In the genomic region with DNA sequence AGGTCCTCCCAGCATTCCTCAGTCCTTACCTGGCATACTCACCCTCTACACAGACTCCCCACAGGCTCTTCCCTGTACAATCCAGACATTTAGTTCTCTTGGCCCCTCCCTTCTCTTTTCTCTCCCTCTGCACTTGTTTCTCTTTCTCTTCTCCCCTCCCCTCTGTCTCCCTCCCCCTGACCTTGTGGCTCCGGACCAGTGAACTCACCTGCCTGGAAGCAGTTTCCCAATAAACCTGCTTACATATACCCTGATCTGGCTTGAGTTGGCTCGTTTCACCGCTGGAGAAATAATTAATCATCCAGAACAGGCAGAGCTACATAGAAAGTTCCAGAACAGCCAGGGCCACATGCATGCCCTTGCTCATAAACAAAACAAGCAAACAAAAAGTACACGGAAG, we compare ENCODE assay signal across 13 mouse cellular contexts. TPM values are rescaled to one million over a fixed set of nuclear protein-coding genes. Genes with fewer than 3 reads are reported as not detected.
A peak's percentile ranks its signal among the peaks of the same experiment; 100 is the strongest.
DNase-seq lines count a peak whose midpoint lies in the region; ATAC-seq lines count a peak whose summit lies in the region.
"Had no signal": no experiment of that assay in that cellular context is flagged by ENCODE, and none has a peak within 500 bp of the region (broad histone marks: within the 10 kb centered on the region; RNA-seq: fewer than 3 reads in every experiment).

No protein-coding gene starts in this region.

- no peak overlapping the region for H3K4me3 ChIP-seq in hindbrain, embryonic 15.5 days
- no peak overlapping the region for H3K4me3 ChIP-seq in hindbrain, embryonic 11.5 days (ENCODE audit: low read depth, low read length)
- no peak overlapping the region for H3K4me3 ChIP-seq in ES-E14 (ENCODE audit: insufficient read depth in 1 of 2, low read depth in 1 of 2, low read length in 2 of 2, poor library complexity in 1 of 2, severe bottlenecking in 1 of 2)
- no peak overlapping the region for H3K4me3 ChIP-seq in kidney, embryonic 15.5 days (replicated peaks)
- H3K4me3 ChIP-seq in liver, embryonic 16.5 days (ENCODE audit: low read depth, low read length), result no peak overlapping the region
- no peak overlapping the region for H3K4me3 ChIP-seq in forebrain, embryonic 14.5 days (ENCODE audit: low read depth, low read length)
- H3K4me3 ChIP-seq: left cerebral cortex, adult 2 months had no signal

- H3K27ac ChIP-seq in hindbrain, embryonic 15.5 days (replicated peaks), result 0 out of 2 replicates have a peak overlapping the region, but pooled peaks have one; percentile 15
- no peak overlapping the region for H3K27ac ChIP-seq in hindbrain, embryonic 11.5 days (ENCODE audit: low read depth, low read length)
- peak overlapping the region; percentile 18; the same call in 1 of the 2 replicates for H3K27ac ChIP-seq in ES-E14 (ENCODE audit: insufficient read depth, low read depth, low read length, poor library complexity, severe bottlenecking)
- peak overlapping the region; percentile 86 for H3K27ac ChIP-seq in kidney, embryonic 15.5 days
- 0 out of 2 replicates have a peak overlapping the region, but pooled peaks have one; percentile 8 for H3K27ac ChIP-seq in liver, embryonic 16.5 days (ENCODE audit: low read length)
- H3K27ac ChIP-seq in forebrain, embryonic 14.5 days (ENCODE audit: low read depth, low read length), result no peak overlapping the region

- no peak for DNase-seq in hindbrain, embryonic 11.5 days (ENCODE audit: low spot score)
- no peak for DNase-seq in ES-E14 (ENCODE audit: low read depth, low spot score)
- DNase-seq in spleen, postnatal 4 days (ENCODE audit: low spot score in 2 of 2), result no peak
- DNase-seq in forebrain, embryonic 14.5 days (ENCODE audit: low spot score), result no peak
- DNase-seq: cerebellum, postnatal 14 days had no signal

- no peak overlapping the region for H3K9ac ChIP-seq in hindbrain, embryonic 15.5 days
- no peak overlapping the region for H3K9ac ChIP-seq in hindbrain, embryonic 11.5 days (ENCODE audit: low read depth, low read length)
- H3K9ac ChIP-seq in ES-E14 (ENCODE audit: insufficient read depth, low read depth, low read length, poor library complexity, severe bottlenecking), result no peak overlapping the region
- no peak overlapping the region for H3K9ac ChIP-seq in kidney, embryonic 15.5 days
- H3K9ac ChIP-seq in liver, embryonic 16.5 days (ENCODE audit: low read depth, low read length), result no peak overlapping the region
- H3K9ac ChIP-seq in forebrain, embryonic 14.5 days (ENCODE audit: low read length), result no peak overlapping the region

- 80% methylated on average over 4 of the region's 4 CpGs for WGBS in hindbrain, embryonic 15.5 days
- 70% methylated on average over 4 of the region's 4 CpGs for WGBS in hindbrain, embryonic 11.5 days
- 37% methylated on average over 4 of the region's 4 CpGs for WGBS in kidney, embryonic 15.5 days
- WGBS in liver, embryonic 16.5 days (ENCODE audit: insufficient replicate concordance), result 62% methylated on average over 4 of the region's 4 CpGs
- 79% methylated on average over 4 of the region's 4 CpGs for WGBS in forebrain, embryonic 14.5 days

- no peaks in the 10 kb centered on the region for H3K27me3 ChIP-seq in hindbrain, embryonic 15.5 days
- H3K27me3 ChIP-seq in hindbrain, embryonic 11.5 days (ENCODE audit: control insufficient read depth, insufficient read depth, low read length), result no peaks in the 10 kb centered on the region
- no peaks in the 10 kb centered on the region for H3K27me3 ChIP-seq in kidney, embryonic 15.5 days
- H3K27me3 ChIP-seq in liver, embryonic 16.5 days (ENCODE audit: control insufficient read depth, insufficient read depth, low read depth, low read length), result no peaks in the 10 kb centered on the region
- no peaks in the 10 kb centered on the region for H3K27me3 ChIP-seq in forebrain, embryonic 14.5 days (replicated peaks; ENCODE audit: control insufficient read depth, insufficient read depth, low read length)
- H3K27me3 ChIP-seq: hindbrain, embryonic 12.5 days; limb, embryonic 13.5 days; Patski had no signal

- H3K4me1 ChIP-seq in hindbrain, embryonic 15.5 days (replicated peaks), result peaks cover 32% of the 10 kb centered on the region
- no peaks in the 10 kb centered on the region; the same call in 1 of the 2 replicates for H3K4me1 ChIP-seq in hindbrain, embryonic 11.5 days (replicated peaks; ENCODE audit: control insufficient read depth, insufficient read depth, low read length)
- H3K4me1 ChIP-seq in ES-E14 (ENCODE audit: control insufficient read depth in 2 of 2, insufficient read depth in 2 of 2, low read length in 2 of 2, poor library complexity in 1 of 2), result peaks cover 5 to 8% of the 10 kb centered on the region in 2 experiments; a peak in 3 of 4 replicates
- peaks cover 36% of the 10 kb centered on the region for H3K4me1 ChIP-seq in kidney, embryonic 15.5 days
- H3K4me1 ChIP-seq in liver, embryonic 16.5 days (ENCODE audit: control insufficient read depth, low read depth, low read length), result peaks cover 30% of the 10 kb centered on the region
- H3K4me1 ChIP-seq in forebrain, embryonic 14.5 days (ENCODE audit: control insufficient read depth, insufficient read depth, low read length), result peaks cover 24% of the 10 kb centered on the region

- H3K36me3 ChIP-seq in hindbrain, embryonic 15.5 days, result peaks cover 2% of the 10 kb centered on the region; the same call in 1 of the 2 replicates
- 0 out of 2 replicates have a peak, but pooled peaks cover 3% of the 10 kb centered on the region for H3K36me3 ChIP-seq in hindbrain, embryonic 11.5 days (ENCODE audit: control insufficient read depth, insufficient read depth, low read length)
- peaks cover 10% of the 10 kb centered on the region for H3K36me3 ChIP-seq in ES-E14 (ENCODE audit: control insufficient read depth, insufficient read depth, low read length, poor library complexity, severe bottlenecking)
- H3K36me3 ChIP-seq in kidney, embryonic 15.5 days, result peaks cover 13% of the 10 kb centered on the region
- H3K36me3 ChIP-seq in liver, embryonic 16.5 days (ENCODE audit: control insufficient read depth, insufficient read depth), result peaks cover 5% of the 10 kb centered on the region
- H3K36me3 ChIP-seq in forebrain, embryonic 14.5 days (ENCODE audit: control insufficient read depth, insufficient read depth, low read length), result peaks cover 16% of the 10 kb centered on the region

- no peak for ATAC-seq in hindbrain, embryonic 15.5 days (ENCODE audit: low FRiP score, low read depth)
- ATAC-seq in hindbrain, embryonic 11.5 days (ENCODE audit: low FRiP score), result no peak
- no peak for ATAC-seq in kidney, embryonic 15.5 days (replicated peaks; ENCODE audit: low FRiP score)
- no peak for ATAC-seq in liver, embryonic 16.5 days (ENCODE audit: low read depth)
- ATAC-seq in forebrain, embryonic 14.5 days, result no peak
- ATAC-seq: Patski had no signal

- H3K4me2 ChIP-seq in hindbrain, embryonic 15.5 days, result no peak overlapping the region
- H3K4me2 ChIP-seq in hindbrain, embryonic 11.5 days (replicated peaks; ENCODE audit: low read depth, low read length), result no peak overlapping the region
- H3K4me2 ChIP-seq in kidney, embryonic 15.5 days, result no peak overlapping the region; the same call in 1 of the 2 replicates
- H3K4me2 ChIP-seq in liver, embryonic 16.5 days (ENCODE audit: low read depth, low read length), result no peak overlapping the region
- H3K4me2 ChIP-seq in forebrain, embryonic 14.5 days (ENCODE audit: low read length), result no peak overlapping the region

- H3K9me3 ChIP-seq in hindbrain, embryonic 15.5 days, result no peaks in the 10 kb centered on the region
- H3K9me3 ChIP-seq in hindbrain, embryonic 11.5 days (ENCODE audit: control insufficient read depth, low read length), result no peaks in the 10 kb centered on the region
- no peaks in the 10 kb centered on the region for H3K9me3 ChIP-seq in ES-E14 (ENCODE audit: control insufficient read depth, insufficient read depth, low read depth, low read length)
- H3K9me3 ChIP-seq in kidney, embryonic 15.5 days (replicated peaks), result no peaks in the 10 kb centered on the region
- no peaks in the 10 kb centered on the region for H3K9me3 ChIP-seq in liver, embryonic 16.5 days (replicated peaks; ENCODE audit: control insufficient read depth, low read length)
- H3K9me3 ChIP-seq in forebrain, embryonic 14.5 days (replicated peaks; ENCODE audit: control insufficient read depth, low read length), result no peaks in the 10 kb centered on the region
- H3K9me3 ChIP-seq: heart, embryonic 13.5 days; hindbrain, embryonic 12.5 days; limb, embryonic 13.5 days had no signal

- in situ Hi-C loops in ES-E14 (cut with MboI; ENCODE audit: low sequenced_read_pairs in 2 of 2, unreplicated experiment in 2 of 2), result no loop called here

RNA-seq across cellular contexts. Expression of gene Nfe2l1, which starts 1.7 kb away (rescaled TPM):
- polyA plus RNA-seq in hindbrain, embryonic 15.5 days (2015; fragmentation: Nextera tagmentation; extraction: Ambion mirVana), result 74.3 and 80.5 TPM in 2 replicates
- 27.9 and 35.2 TPM in 2 replicates for polyA plus RNA-seq in hindbrain, embryonic 11.5 days (2014; fragmentation: Nextera tagmentation; extraction: Ambion mirVana)
- 166 and 208 TPM in 2 replicates for total RNA-seq in ES-E14 (2012; rRNA removed)
- polyA plus RNA-seq in kidney, embryonic 15.5 days (2015; fragmentation: Nextera tagmentation; extraction: Ambion mirVana), result 78.5 and 82.1 TPM in 2 replicates
- polyA plus RNA-seq in liver, embryonic 16.5 days (2015; fragmentation: Nextera tagmentation; extraction: Ambion mirVana), result 19.7 and 20.1 TPM in 2 replicates
- 28.0 and 38.6 TPM in 2 replicates for polyA plus RNA-seq in forebrain, embryonic 14.5 days (2014; fragmentation: Nextera tagmentation; extraction: Ambion mirVana)

RNA-seq across cellular contexts. Expression of gene Copz2, which starts 18.2 kb away (rescaled TPM):
- 21.9 and 25.9 TPM in 2 replicates for polyA plus RNA-seq in hindbrain, embryonic 15.5 days (2015; fragmentation: Nextera tagmentation; extraction: Ambion mirVana)
- polyA plus RNA-seq in hindbrain, embryonic 11.5 days (2014; fragmentation: Nextera tagmentation; extraction: Ambion mirVana), result 49.6 and 62.8 TPM in 2 replicates
- total RNA-seq in ES-E14 (2012; rRNA removed), result 2.5 and 5.5 TPM in 2 replicates
- 117 and 121 TPM in 2 replicates for polyA plus RNA-seq in kidney, embryonic 15.5 days (2015; fragmentation: Nextera tagmentation; extraction: Ambion mirVana)
- polyA plus RNA-seq in liver, embryonic 16.5 days (2015; fragmentation: Nextera tagmentation; extraction: Ambion mirVana), result 24.0 and 25.7 TPM in 2 replicates
- 14.7 and 15.0 TPM in 2 replicates for polyA plus RNA-seq in forebrain, embryonic 14.5 days (2014; fragmentation: Nextera tagmentation; extraction: Ambion mirVana)

RNA-seq across cellular contexts. Expression of gene Cbx1, which starts 42.6 kb away (rescaled TPM):
- polyA plus RNA-seq in hindbrain, embryonic 15.5 days (2015; fragmentation: Nextera tagmentation; extraction: Ambion mirVana), result 66.0 and 78.0 TPM in 2 replicates
- 147 and 158 TPM in 2 replicates for polyA plus RNA-seq in hindbrain, embryonic 11.5 days (2014; fragmentation: Nextera tagmentation; extraction: Ambion mirVana)
- total RNA-seq in ES-E14 (2012; rRNA removed), result 112 and 153 TPM in 2 replicates
- 136 and 154 TPM in 2 replicates for polyA plus RNA-seq in kidney, embryonic 15.5 days (2015; fragmentation: Nextera tagmentation; extraction: Ambion mirVana)
- polyA plus RNA-seq in liver, embryonic 16.5 days (2015; fragmentation: Nextera tagmentation; extraction: Ambion mirVana), result 24.7 and 26.2 TPM in 2 replicates
- 94.8 and 99.7 TPM in 2 replicates for polyA plus RNA-seq in forebrain, embryonic 14.5 days (2014; fragmentation: Nextera tagmentation; extraction: Ambion mirVana)

RNA-seq across cellular contexts. Expression of gene Snx11, which starts 54.2 kb away (rescaled TPM):
- polyA plus RNA-seq in hindbrain, embryonic 15.5 days (2015; fragmentation: Nextera tagmentation; extraction: Ambion mirVana), result 55.6 and 64.2 TPM in 2 replicates
- 13.8 and 14.4 TPM in 2 replicates for polyA plus RNA-seq in hindbrain, embryonic 11.5 days (2014; fragmentation: Nextera tagmentation; extraction: Ambion mirVana)
- 55.6 and 57.6 TPM in 2 replicates for total RNA-seq in ES-E14 (2012; rRNA removed)
- 19.2 and 20.4 TPM in 2 replicates for polyA plus RNA-seq in kidney, embryonic 15.5 days (2015; fragmentation: Nextera tagmentation; extraction: Ambion mirVana)
- 7.1 and 7.7 TPM in 2 replicates for polyA plus RNA-seq in liver, embryonic 16.5 days (2015; fragmentation: Nextera tagmentation; extraction: Ambion mirVana)
- polyA plus RNA-seq in forebrain, embryonic 14.5 days (2014; fragmentation: Nextera tagmentation; extraction: Ambion mirVana), result 17.6 and 21.6 TPM in 2 replicates

Comparison
In these comparisons a context has a peak if more than half of its experiments do, and no peak if none do; other contexts are left out.
1. H3K27ac ChIP-seq: peak in hindbrain, embryonic 15.5 days (single experiment), ES-E14 (single experiment), kidney, embryonic 15.5 days (single experiment) and liver, embryonic 16.5 days (single experiment); none in hindbrain, embryonic 11.5 days (single experiment) and forebrain, embryonic 14.5 days (single experiment).